Mouse (Mus musculus): ENCODE results near the gene Tulp3. TPM values are rescaled to one million over a fixed set of nuclear protein-coding genes. Genes with fewer than 3 reads are reported as not detected.

Tulp3 gene
- total and polyA plus RNA-seq, 3 experiments, result 5.3 to 19.2 TPM; not detected in 1

DNA sequence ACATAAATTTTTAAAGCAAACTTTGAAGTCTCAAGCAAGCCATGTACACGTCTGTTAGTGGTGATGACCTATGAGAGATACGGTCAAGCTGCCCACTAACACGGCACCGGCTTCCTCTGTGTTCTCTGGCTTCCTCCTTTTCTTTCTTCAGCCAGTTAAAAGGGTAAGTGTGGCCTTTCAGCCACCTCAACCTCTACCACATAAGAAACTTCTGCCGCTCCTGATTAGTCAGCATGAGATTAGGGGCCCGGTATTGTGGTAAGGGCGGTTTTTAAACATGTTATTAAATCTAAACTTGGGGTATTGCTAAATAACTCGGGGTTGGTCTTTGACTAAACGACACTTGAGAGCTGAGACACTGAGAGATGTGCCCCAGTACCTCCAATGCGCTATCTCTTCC lies 10.0 kb downstream of the Tulp3 start:
- H3K27me3 ChIP-seq (ENCODE audit: control insufficient read depth in 1 of 2, insufficient read depth in 2 of 2, low read length in 2 of 2), result no peaks in the 10 kb centered on the region
- H3K4me3 ChIP-seq (ENCODE audit: control insufficient read depth in 1 of 2, insufficient read depth in 1 of 2, low read depth in 2 of 2, low read length in 2 of 2), result peak overlapping the region in 1 of 2 experiments; percentile 19; a peak in 2 of 4 replicates
- peak; percentile 74; the same call in 1 of the 2 replicates for TF ChIP-seq MAFK (IDR thresholded peaks at IDR 0.05; ENCODE audit: borderline replicate concordance, low read depth, low read length)
- TF ChIP-seq TCF12 (IDR thresholded peaks at IDR 0.05; ENCODE audit: low read depth, low read length), result peak; percentile 75
- TF ChIP-seq ELF1 (IDR thresholded peaks at IDR 0.05; ENCODE audit: low read depth, low read length), result no peak
- peak; percentile 62 for TF ChIP-seq GATA1 (IDR thresholded peaks at IDR 0.05; ENCODE audit: low read depth, low read length)
- no peak for TF ChIP-seq NELFE (IDR thresholded peaks at IDR 0.05; ENCODE audit: low read depth, low read length)
- TF ChIP-seq CHD1 (IDR thresholded peaks at IDR 0.05; ENCODE audit: low read depth, low read length), result no peak
- 0 out of 2 replicates have a peak, but pooled peaks have one; percentile 29 for TF ChIP-seq TBP (IDR thresholded peaks at IDR 0.05; ENCODE audit: low read depth, low read length)
- TF ChIP-seq CHD2 (IDR thresholded peaks at IDR 0.05; ENCODE audit: low read length), result no peak
- no peak for TF ChIP-seq ZC3H11A (IDR thresholded peaks at IDR 0.05; ENCODE audit: low read depth, low read length)
- TF ChIP-seq SIN3A (IDR thresholded peaks at IDR 0.05; ENCODE audit: low read length), result peak; percentile 68
- TF ChIP-seq CTCF (IDR thresholded peaks at IDR 0.05 in 2 of 3, conservative IDR thresholded peaks at IDR 0.05 in 1 of 3; ENCODE audit: control insufficient read depth in 1 of 3, insufficient read depth in 1 of 3, low read depth in 2 of 3, low read length in 3 of 3, poor library complexity in 1 of 3, severe bottlenecking in 1 of 3), result no peak
- no peak for TF ChIP-seq POLR2A (IDR thresholded peaks at IDR 0.05; ENCODE audit: control insufficient read depth in 1 of 2, insufficient read depth in 1 of 2, low read depth in 1 of 2, low read length in 2 of 2, poor library complexity in 1 of 2)
- no peak for TF ChIP-seq ZMIZ1 (IDR thresholded peaks at IDR 0.05; ENCODE audit: low read depth, low read length)
- TF ChIP-seq JUND (IDR thresholded peaks at IDR 0.05; ENCODE audit: low read depth, low read length), result no peak
- peak; percentile 58 for TF ChIP-seq TAL1 (IDR thresholded peaks at IDR 0.05; ENCODE audit: low read length)
- peak; percentile 64 to 84 for TF ChIP-seq EP300 (IDR thresholded peaks at IDR 0.05; ENCODE audit: low read depth in 1 of 2, low read length in 2 of 2)
- TF ChIP-seq ETS1 (IDR thresholded peaks at IDR 0.05; ENCODE audit: low read depth, low read length), result peak; percentile 49; the same call in 1 of the 2 replicates
- TF ChIP-seq RCOR1 (IDR thresholded peaks at IDR 0.05; ENCODE audit: low read depth, low read length), result peak; percentile 96
- no peaks in the 10 kb centered on the region for H3K9me3 ChIP-seq (replicated peaks; ENCODE audit: insufficient read depth, low read length)
- no peaks in the 10 kb centered on the region for H3K79me2 ChIP-seq (ENCODE audit: control insufficient read depth, insufficient read depth, low read length, poor library complexity)
- H3K27ac ChIP-seq (ENCODE audit: control insufficient read depth, low read depth, low read length), result peak overlapping the region; percentile 36
- H3K4me1 ChIP-seq (ENCODE audit: control insufficient read depth in 1 of 2, insufficient read depth in 2 of 2, low read length in 2 of 2), result peaks cover 2 to 15% of the 10 kb centered on the region in 2 experiments; a peak in 2 of 4 replicates
- peak overlapping the region; percentile 11 for H3K9ac ChIP-seq (ENCODE audit: control insufficient read depth, low read depth, low read length, poor library complexity, severe bottlenecking)
- DNase-seq (ENCODE audit: low read depth, low spot score), result peak; percentile 82
- peaks cover 0 to 13% of the 10 kb centered on the region in 2 experiments; a peak in 2 of 4 replicates for H3K36me3 ChIP-seq (ENCODE audit: control insufficient read depth in 1 of 2, insufficient read depth in 2 of 2, low read length in 2 of 2)

DNA sequence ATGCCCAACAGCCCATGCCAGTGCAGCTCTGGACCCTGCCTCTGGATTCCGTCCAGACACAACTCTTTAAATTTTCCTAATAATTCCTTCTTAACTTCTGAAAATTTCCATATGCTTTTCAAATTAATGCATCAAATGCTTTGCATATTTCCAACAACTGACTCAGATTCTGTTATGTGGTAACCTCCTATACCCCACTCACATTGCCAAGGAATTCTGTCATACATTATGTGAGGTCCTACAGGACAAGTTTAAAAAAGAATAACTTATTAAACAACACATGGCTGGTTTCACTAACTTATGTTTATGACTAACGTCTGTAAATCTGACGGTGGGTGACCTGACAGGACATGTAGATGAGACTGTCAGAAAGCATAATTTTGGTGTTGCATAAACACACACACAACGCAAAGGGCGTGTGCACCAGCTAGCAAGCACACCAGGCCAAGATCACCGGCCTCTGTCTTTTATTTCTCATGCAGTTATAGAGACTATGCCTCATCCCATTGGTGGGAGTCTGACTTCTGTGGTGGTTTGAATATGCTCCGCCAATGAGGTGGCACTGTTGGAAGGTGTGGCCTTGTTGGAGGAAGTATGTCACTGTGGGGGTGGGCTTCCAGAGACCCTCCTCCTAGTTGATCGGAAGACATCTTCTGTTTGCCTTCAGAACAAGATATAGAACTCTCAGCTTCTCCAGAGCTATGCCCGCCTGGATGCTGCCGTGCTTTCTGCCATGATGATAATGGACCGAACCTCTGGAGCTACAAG lies 13.5 kb downstream of the Tulp3 start:
- no peaks in the 10 kb centered on the region for H3K9me3 ChIP-seq (replicated peaks; ENCODE audit: insufficient read depth, low read length)
- H3K27me3 ChIP-seq (ENCODE audit: control insufficient read depth in 1 of 2, insufficient read depth in 2 of 2, low read length in 2 of 2), result no peaks in the 10 kb centered on the region
- peaks cover 0 to 13% of the 10 kb centered on the region in 2 experiments; a peak in 2 of 4 replicates for H3K36me3 ChIP-seq (ENCODE audit: control insufficient read depth in 1 of 2, insufficient read depth in 2 of 2, low read length in 2 of 2)
- H3K4me3 ChIP-seq (ENCODE audit: control insufficient read depth in 1 of 2, insufficient read depth in 1 of 2, low read depth in 2 of 2, low read length in 2 of 2), result no peak overlapping the region
- DNase-seq (ENCODE audit: low read depth, low spot score), result no peak
- H3K4me1 ChIP-seq (ENCODE audit: control insufficient read depth in 1 of 2, insufficient read depth in 2 of 2, low read length in 2 of 2), result peaks cover 2 to 14% of the 10 kb centered on the region in 2 experiments; a peak in 2 of 4 replicates
- no peak overlapping the region for H3K9ac ChIP-seq (ENCODE audit: control insufficient read depth, low read depth, low read length, poor library complexity, severe bottlenecking)
- no peak for TF ChIP-seq RCOR1 (IDR thresholded peaks at IDR 0.05; ENCODE audit: low read depth, low read length)
- TF ChIP-seq TAL1 (IDR thresholded peaks at IDR 0.05; ENCODE audit: low read length), result no peak
- TF ChIP-seq MEF2A (IDR thresholded peaks at IDR 0.05; ENCODE audit: extremely low read depth, insufficient replicate concordance, low read depth, low read length, poor library complexity, severe bottlenecking), result no peak
- TF ChIP-seq SMC3 (IDR thresholded peaks at IDR 0.05; ENCODE audit: low read depth, low read length), result no peak
- TF ChIP-seq HCFC1 (IDR thresholded peaks at IDR 0.05; ENCODE audit: low read depth, low read length), result no peak
- no peak for TF ChIP-seq MXI1 (IDR thresholded peaks at IDR 0.05; ENCODE audit: low read depth, low read length)
- no peak for TF ChIP-seq ZC3H11A (IDR thresholded peaks at IDR 0.05; ENCODE audit: low read depth, low read length)
- no peak for TF ChIP-seq GATA1 (IDR thresholded peaks at IDR 0.05; ENCODE audit: low read depth, low read length)
- no peak for TF ChIP-seq SIN3A (IDR thresholded peaks at IDR 0.05; ENCODE audit: low read length)
- TF ChIP-seq ETS1 (IDR thresholded peaks at IDR 0.05; ENCODE audit: low read depth, low read length), result no peak
- no peak for TF ChIP-seq JUND (IDR thresholded peaks at IDR 0.05; ENCODE audit: low read depth, low read length)
- TF ChIP-seq ELF1 (IDR thresholded peaks at IDR 0.05; ENCODE audit: low read depth, low read length), result no peak
- TF ChIP-seq ZNF384 (IDR thresholded peaks at IDR 0.05; ENCODE audit: low read depth, low read length), result no peak
- no peak for TF ChIP-seq USF2 (IDR thresholded peaks at IDR 0.05; ENCODE audit: borderline replicate concordance in 1 of 2, insufficient read depth in 1 of 2, low read depth in 1 of 2, low read length in 2 of 2)
- TF ChIP-seq POLR2AphosphoS5 (IDR thresholded peaks at IDR 0.05; ENCODE audit: borderline replicate concordance, low read depth, low read length), result no peak
- no peak for TF ChIP-seq POLR2AphosphoS2 (IDR thresholded peaks at IDR 0.05; ENCODE audit: low read length)
- TF ChIP-seq RAD21 (IDR thresholded peaks at IDR 0.05; ENCODE audit: low read depth, low read length), result no peak
- no peaks in the 10 kb centered on the region for H3K79me2 ChIP-seq (ENCODE audit: control insufficient read depth, insufficient read depth, low read length, poor library complexity)
- no peak overlapping the region for H3K27ac ChIP-seq (ENCODE audit: control insufficient read depth, low read depth, low read length)

All from MEL (cell line).